Mouse (Mus musculus) cerebellum, adult 18-20 months (tissue): ENCODE data around the gene Pkp4.

ENCODE experiments used
- DNase-seq, 2 experiments: peaks; one replicate each; pipeline ENCODE4 v3.0.0; 2021

Pkp4 gene

GRCm38 (mm10) chr2:59282966-59283365, 122.3 kb downstream of the Pkp4 start:
- DNase-seq: no peak

GRCm38 (mm10) chr2:59284216-59284615, 123.6 kb downstream of the Pkp4 start:
- no peak for DNase-seq

GRCm38 (mm10) chr2:59284734-59285490, 124.3 kb downstream of the Pkp4 start:
- DNase-seq: no peak

GRCm38 (mm10) chr2:59285581-59285980, 124.9 kb downstream of the Pkp4 start:
- no peak for DNase-seq

- peak; percentile 83 to 86 for DNase-seq
Measured at GRCm38 (mm10) chr2:59286247-59286646, 125.6 kb downstream of the Pkp4 start.

GRCm38 (mm10) chr2:59287630-59288029, 127.0 kb downstream of the Pkp4 start:
- no peak for DNase-seq

GRCm38 (mm10) chr2:59289411-59289810, 128.8 kb downstream of the Pkp4 start:
- DNase-seq: no peak

- no peak for DNase-seq
Measured at GRCm38 (mm10) chr2:59290391-59290790, 129.7 kb downstream of the Pkp4 start.

- DNase-seq: no peak
Measured at GRCm38 (mm10) chr2:59299831-59300230, 139.2 kb downstream of the Pkp4 start.

- no peak for DNase-seq
Measured at GRCm38 (mm10) chr2:59301671-59302070, 141.0 kb downstream of the Pkp4 start.

- no peak for DNase-seq
Measured at GRCm38 (mm10) chr2:59302430-59302829, 141.8 kb downstream of the Pkp4 start.

- DNase-seq: no peak
Measured at GRCm38 (mm10) chr2:59303530-59304063, 142.9 kb downstream of the Pkp4 start.

GRCm38 (mm10) chr2:59307302-59307701, 146.7 kb downstream of the Pkp4 start:
- no peak for DNase-seq

GRCm38 (mm10) chr2:59308055-59308454, 147.4 kb downstream of the Pkp4 start:
- DNase-seq: no peak

GRCm38 (mm10) chr2:59313293-59313692, 152.6 kb downstream of the Pkp4 start:
- no peak for DNase-seq

GRCm38 (mm10) chr2:59318631-59319030, 158.0 kb downstream of the Pkp4 start:
- DNase-seq: no peak

GRCm38 (mm10) chr2:59327946-59328345, 167.3 kb downstream of the Pkp4 start:
- DNase-seq: no peak

GRCm38 (mm10) chr2:59331093-59331492, 170.4 kb downstream of the Pkp4 start:
- DNase-seq: no peak

- DNase-seq: no peak
Measured at GRCm38 (mm10) chr2:59332523-59332922, 171.9 kb downstream of the Pkp4 start.

GRCm38 (mm10) chr2:59338501-59338900, 177.9 kb downstream of the Pkp4 start:
- DNase-seq: peak in 1 of 2 experiments; percentile 38

- DNase-seq: peak; percentile 48 to 66
Measured at GRCm38 (mm10) chr2:59338926-59339325, 178.3 kb downstream of the Pkp4 start.

- no peak for DNase-seq
Measured at GRCm38 (mm10) chr2:59339776-59340539, 179.3 kb downstream of the Pkp4 start.

GRCm38 (mm10) chr2:59340878-59341277, 180.2 kb downstream of the Pkp4 start:
- DNase-seq: no peak
